Mouse (Mus musculus): ENCODE data around the gene Ccdc191. TPM values are rescaled to one million over a fixed set of nuclear protein-coding genes. Genes with fewer than 3 reads are reported as not detected.

The Ccdc191 gene
- total RNA-seq, 2 experiments from 2014 or later: 1.9 to 2.7 TPM

DNA sequence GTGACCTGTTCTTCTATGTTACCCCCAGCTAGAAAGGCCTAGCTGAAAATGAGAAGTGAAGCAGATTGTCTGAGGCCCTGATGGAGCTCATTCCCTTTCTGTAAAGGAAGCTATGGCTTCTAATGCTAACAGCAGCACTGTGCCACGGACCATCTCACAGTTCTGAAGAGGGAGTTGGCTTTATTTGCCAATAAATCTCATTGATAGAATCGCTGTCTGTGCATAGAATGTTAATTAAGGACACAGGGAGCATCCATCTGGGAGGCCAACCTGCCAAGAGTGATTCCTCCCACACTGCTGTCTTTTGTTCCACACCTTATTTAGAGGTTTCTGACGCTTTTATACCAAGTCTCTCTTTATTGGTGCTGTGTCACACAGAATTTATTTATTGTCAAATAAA is 41.9 kb downstream of the Ccdc191 start:
- no peak for DNase-seq

DNA sequence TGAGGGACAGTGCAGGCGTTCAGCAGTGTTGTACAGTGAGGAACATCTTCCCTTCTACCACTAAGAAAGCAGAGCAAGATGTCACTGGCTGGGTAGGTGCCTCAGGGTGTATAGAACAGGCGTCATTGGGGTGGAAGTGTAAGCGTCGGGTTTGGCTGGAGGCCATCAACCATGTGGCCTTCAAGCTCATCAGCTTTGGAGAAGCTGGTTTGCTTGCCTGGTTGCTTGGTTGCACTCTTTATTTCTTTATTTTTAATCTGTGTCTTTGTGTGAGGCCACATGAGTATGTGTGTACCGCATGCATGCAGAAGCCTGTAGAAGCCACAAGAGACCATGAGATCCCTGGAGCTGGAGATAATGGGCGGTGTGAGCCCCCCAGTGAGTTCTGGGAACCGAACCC is 42.7 kb downstream of the Ccdc191 start:
- DNase-seq: no peak

DNA sequence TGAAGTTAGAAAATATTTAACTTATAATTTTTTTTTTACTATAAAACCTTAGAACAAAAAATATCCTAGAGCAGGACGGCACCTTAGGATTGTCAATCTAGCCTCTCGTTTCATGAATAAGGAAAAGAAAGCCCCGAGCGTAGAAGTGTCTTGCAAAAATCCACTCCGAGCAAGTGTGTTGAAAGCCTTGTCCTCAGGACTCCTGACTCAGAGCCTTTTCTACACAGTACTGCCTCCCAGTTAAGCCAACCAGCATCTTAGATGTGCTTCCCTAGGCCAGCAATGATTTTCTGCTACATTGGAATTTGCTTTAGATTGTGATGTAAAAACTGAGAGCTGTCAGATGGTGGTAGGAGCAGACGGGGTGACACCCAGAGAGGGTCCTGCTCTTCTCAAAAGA is 43.4 kb downstream of the Ccdc191 start:
- DNase-seq: no peak

DNA sequence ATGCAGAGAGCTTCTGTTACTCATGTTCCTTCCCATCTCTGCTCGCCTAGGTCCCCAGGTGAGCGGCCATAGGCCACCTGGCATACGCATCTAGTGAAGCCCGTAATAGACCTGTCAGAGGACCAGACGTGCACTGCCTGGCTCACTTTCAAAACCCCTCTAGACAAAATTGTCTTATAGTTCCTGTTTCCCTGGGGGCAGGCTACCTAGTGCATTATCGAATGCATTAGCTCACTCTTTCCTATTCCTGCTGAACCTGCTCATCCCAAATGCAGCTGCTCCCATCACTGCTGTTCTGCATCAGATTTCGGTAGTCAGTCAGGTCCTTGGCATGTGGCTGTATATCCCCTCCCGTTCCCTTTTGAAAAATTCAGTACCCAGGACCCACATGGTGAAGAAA is 45.3 kb downstream of the Ccdc191 start:
- no peak for DNase-seq

DNA sequence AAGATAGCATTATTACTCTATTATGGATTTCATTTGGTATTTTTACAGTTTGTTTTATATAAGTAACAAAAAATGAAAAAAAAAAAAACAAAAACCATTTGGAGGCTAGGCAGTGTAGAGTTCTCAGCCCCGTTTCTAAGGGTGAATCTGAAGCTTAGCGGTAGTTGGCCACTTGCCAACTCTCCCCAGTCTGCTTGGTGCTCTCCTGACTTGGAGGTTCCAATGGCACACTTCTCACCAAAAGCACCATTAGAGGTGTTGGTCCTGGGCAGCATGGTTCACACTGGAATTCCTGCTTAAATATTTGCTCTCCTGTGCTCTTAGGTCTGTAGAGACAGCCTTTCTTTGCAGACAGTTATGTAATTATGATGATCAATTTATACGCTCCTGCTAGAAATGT is 45.8 kb downstream of the Ccdc191 start:
- DNase-seq: no peak

DNA sequence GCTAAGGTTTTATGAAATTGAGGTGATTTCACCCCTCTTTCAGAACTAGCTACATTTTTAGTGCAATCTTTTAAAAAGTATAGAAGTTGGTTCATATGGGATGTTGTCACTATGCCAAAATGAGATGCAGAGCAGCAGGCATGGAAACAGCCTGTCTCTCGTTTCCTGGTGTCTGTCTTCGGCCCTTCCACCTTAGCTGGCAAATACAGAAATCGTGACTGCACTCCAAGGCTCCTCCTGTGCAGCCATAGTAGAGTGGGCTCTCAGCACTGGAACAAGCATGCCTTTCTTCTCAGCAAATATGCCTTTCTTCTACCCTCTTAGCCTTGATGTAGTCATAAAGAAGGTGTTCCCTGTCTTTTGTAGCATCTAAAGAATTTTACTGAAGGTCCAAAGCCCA is 46.3 kb downstream of the Ccdc191 start:
- DNase-seq: no peak

DNA sequence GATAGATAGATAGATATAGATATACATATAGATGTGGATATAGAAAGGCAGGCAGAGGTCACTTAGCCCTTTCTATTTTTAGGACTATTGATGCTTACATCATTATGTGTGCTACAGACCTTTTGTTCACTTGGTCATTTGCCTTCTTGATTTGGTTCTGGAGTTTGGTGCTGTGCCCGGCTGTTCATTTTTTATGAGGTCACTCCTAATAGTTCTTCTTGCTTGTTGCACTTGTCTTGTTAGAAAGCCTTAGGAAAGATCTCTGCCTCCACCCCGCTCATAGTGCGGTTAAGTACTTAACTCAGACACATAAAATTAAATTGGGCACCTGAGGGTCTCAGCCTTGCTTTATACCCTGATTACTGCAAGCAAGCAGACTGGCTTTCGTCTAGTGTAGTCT is 51.2 kb downstream of the Ccdc191 start:
- no peak for DNase-seq

DNA sequence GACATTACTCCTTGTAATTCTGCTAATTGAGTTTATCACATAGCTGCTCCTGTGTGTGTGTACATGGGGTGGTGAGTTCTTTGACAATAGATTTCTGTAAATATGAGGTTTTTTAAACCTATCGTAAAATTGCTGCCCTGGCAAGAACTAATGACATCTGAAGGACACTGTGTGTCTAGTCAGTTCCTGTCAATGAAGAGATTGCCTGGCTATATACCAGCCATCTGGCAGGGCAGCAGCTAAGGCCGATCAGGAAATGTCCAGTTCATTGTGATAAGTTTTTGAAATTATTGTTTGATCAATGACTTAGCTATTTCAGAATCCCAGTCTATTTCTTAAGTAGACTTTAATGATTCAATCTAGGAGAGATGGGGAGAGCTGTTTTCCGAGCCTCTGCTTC is 55.8 kb downstream of the Ccdc191 start:
- no peak for DNase-seq

DNA sequence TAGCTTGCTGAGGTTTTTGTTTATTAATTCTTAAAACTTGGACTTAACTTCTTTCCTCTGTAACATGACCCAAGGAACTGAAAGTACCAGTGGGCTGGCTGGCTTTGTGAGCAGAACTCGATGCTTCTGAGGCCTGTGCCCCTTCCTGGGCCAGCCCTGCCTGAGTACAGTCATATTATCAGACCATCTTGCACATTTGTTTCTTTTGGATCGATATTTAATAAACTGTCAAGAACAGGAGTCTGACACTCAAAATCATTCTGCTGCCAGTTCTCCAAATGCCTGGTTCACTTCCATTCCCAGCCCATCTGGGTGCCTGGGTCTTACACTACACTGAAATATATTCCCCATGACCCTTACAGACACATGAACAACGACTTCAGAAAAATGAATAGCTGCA is 56.3 kb downstream of the Ccdc191 start:
- DNase-seq: no peak

DNA sequence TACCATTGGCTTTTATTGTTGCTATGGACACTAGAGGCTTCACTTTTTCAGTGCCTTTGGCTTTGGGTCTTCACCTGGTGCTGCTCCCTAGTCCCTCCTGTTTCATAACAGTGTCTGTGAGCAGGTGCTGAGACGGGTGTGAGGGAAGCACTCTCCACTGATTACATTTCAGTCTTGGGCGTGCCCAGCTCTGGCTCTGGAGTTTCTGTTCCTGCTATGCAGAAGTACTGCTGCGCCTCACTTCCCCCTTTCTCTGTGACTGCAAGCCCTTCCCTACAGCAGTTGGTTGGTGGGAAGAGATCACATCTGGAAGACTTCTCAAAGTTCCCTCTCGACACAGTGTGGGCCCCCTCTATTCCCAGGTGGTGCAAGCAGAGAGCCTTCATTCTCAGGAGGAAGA is 62.0 kb downstream of the Ccdc191 start:
- no peak for DNase-seq

DNA sequence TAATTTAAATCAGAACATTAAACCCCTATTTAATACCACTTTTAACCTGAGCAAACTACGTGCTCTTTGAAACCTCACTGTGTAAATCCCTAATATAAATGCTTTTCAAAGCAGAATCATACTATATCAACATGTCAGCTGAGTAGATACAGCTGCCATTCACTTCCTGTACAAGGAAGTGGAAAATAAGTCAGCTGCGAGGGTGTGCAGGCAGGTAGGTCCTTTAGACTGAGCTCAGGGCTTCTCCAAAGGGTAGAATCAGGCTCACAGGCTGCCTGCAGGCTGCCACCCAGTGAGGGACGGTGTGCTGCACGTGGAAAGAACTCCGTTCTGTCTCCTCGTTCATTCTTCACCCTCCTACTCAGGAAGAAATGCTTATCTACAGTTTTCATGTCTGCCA is 65.3 kb downstream of the Ccdc191 start:
- no peak for DNase-seq

DNA sequence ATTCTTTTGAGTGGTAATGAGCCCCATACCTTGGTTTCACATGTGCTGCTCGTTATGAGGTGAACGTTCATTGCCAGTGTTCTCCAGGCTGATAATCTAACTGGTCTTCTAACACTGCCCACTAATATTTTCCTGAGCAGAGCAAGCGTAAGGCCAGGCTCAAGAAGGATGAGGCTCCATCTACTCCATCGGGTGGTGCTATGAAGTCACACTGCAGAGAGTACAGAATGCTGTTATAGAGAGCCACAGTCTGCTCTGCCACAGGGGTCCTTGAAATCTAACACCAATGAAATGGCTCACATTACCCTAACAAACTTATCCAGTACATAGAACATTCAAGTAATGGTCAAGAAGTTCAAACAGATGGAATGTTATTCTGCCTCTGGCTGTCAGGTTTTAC is 68.4 kb downstream of the Ccdc191 start:
- DNase-seq: no peak

DNA sequence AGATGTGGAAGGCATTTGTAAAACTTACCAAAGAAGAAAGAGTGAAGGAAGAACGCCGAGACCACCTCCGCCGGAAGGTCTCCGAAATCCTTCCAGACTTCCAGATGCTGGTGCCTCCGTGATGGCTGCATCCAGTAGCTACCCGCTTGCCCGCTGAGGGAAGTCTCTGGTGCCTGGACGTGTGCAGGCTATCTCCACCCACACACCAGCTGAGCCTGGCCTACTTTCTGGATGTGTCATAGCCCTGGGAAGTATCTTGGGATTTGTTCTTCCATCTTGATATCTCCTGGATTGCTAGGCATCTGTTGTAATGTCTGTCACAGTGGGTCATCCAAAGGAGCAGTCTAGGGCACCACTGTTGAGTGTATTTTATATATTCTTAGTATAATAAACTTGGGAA is 73.7 kb downstream of the Ccdc191 start:
- no peak for DNase-seq

DNA sequence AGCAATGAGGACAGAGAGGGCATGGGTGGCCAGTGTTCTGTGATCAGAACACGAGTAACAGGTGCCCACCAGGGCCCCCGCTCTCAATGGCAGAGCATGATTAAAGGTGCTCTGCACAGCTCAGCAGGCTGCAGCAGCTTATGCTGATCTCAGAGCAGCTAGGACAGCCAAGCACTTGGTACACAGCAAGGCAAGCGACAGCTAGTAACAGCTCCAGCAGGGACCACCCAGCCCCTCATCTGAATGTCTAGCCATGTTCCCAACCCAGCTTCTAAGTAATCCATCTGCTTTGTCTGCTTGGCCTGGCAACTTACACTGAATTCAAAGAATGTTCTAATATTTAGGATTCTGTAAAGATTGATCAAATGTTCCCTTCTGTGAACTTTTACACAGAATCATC is 74.2 kb downstream of the Ccdc191 start:
- no peak for DNase-seq

DNA sequence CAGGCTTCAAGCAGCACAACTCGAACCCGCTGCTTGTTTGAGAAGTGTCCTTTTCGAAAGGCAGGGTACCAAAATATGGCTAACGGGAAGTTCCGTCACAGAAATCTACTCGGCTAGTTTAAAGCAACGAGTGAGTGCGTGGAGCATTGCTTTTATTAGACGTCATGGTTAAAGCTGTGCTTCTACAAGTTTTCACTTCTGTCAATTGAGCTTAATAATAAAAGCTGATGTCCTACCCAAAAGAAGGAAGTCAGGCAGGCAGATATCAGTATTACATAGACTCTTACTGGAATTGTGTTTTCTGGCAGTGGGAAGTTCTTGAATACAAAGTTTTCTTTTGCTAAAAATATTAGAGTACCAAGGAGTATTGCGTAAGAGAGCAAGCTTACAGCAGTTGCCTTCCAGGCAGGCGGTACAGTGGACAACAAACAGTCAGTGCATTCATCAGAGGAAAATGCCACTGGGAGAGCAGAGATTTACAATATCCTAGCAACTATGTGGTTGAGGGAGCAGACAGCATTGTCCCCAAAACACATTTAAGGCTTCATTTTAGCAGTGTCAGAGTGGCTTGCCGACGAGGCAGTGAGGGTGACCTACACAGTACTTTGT is 76.3 kb downstream of the Ccdc191 start:
- DNase-seq: no peak

DNA sequence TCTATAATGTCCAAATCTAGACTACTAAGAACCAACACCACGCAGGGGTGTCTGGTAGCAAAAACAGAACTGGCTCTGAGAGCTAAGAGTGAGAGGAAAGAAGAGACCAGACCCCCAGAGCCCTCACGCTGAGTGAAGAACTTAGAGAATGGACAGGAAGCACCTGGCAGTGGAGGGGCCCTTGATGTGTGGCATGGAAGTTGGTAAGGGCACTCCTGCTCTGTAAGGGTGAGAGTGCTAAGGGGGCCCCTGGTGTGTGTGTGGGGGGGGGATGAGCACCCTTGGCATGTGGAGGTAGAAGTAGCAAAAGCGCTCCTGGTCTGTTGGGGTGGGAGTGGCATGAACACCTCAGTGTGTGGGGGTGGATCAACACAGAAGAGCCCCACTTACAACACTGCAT is 80.8 kb downstream of the Ccdc191 start:
- DNase-seq: no peak

DNA sequence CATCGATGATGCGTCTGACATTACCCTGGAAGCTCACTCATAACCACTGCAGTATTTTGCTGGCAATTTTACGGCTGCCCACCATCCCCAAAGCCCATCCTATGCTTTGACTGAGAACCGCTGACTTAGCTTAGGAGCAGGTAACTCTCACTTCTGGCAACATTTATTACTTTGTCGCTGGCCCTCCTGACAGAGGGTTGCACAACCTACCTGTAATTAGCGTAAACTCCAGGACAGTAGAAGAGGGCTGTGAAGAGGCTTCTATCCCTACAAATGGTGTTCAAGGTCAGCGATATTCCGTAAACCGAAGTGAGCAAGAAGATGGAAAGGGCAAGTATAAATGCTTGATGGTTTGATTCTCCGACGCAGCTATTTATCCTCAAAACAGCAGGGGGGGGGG is 81.6 kb downstream of the Ccdc191 start:
- no peak for DNase-seq

DNA sequence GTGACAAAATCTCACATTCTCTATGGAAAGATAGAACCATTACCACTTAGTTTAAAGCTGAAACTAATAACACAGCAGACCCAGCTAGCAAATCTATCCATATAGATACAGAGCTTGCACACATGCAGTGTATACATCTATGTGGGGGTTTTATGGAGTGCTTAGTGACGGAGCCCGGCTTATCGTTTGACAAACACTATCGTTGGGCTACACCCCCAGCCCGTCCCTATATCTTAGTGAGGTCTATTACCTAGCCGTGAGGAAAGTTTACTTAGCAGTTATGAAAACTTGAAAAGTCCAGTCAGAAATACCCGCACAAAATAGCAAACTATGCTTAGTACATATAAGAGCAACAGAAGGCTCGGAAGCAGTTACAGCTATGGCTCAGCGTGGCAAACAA is 82.1 kb downstream of the Ccdc191 start:
- DNase-seq: no peak

DNA sequence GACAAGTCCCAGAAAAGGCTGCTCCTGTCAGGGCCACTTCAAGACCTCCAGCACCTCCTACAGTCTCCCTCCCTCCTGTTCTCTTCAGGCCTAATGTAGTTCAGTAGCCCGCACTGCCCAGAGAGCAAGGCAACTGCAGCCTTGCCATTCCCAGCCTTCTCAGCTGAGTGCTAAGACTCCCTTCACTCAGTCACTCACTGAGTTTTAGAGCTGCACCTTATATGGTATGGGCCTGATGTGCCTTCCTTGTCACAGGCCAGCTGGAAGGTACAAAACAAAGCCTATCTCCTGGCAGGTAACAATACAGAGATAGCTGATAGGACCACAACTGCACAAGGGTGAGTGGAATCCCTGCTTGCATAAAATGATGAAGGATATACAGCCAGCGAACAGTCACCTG is 82.8 kb downstream of the Ccdc191 start:
- DNase-seq: no peak

DNA sequence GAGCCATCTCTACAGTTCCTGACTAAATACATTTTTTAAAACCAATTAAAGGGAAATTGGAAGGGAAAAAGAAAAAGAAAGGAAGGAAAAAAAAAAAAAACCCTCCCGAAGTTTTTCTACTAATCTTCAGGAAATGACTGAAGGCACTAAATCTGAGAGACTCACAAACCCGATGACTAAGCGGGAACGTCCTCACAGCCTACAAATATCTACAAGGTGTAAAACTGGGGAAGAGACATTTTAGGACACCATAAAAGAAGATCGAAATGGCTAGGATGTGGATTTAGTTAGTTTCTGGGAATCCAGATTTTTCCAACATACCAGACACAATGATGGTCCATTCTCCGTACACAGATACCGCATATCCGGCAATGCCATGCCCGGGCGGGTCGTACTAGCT is 83.5 kb downstream of the Ccdc191 start:
- DNase-seq: no peak

DNA sequence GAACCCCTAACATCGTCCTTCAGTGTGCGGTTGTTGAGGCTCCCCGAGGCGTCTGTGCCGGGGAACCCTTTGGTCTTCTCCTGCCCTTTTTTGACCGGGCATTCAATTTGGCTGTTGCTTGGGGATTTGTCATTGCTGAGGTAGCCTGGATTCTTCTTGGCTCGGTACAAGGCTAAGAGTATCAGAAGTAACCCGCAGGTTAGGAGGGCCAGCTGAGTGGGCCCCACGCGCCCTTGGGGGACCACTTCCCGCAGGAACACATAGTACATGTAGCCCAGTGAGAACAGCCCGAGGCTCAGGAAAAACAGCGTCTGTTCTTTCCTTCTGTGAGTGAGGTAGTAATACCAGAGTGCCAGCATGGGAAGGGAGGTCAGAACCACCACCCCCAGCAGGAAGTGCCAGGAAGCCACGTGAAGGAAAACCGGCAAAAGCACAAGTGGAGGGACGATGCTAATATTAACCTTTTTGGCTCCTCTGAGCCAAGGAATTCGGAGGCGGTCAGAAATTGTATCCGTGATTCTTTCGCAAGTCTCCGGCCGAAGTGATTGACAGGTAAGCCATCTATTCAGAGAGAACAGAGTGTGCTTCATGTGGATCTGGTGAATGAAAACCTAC is 84.1 kb downstream of the Ccdc191 start:
- DNase-seq: peak; percentile 48

DNA sequence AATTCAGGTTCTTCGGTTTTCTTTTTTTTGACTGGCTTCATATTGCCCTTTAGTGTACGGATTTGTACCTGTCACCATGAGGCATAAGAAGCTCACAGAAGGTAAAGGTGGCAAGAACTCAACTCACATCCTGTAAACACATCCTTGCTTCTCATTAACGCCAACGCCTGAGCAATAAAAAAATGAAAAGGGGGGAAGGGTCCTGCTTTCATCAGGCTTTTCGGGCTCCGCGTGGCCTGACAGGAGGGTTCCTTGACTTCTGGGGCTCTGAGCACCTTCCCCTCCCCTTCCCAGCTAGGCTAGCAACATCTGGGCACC is 89.4 kb downstream of the Ccdc191 start:
- no peak for DNase-seq

DNA sequence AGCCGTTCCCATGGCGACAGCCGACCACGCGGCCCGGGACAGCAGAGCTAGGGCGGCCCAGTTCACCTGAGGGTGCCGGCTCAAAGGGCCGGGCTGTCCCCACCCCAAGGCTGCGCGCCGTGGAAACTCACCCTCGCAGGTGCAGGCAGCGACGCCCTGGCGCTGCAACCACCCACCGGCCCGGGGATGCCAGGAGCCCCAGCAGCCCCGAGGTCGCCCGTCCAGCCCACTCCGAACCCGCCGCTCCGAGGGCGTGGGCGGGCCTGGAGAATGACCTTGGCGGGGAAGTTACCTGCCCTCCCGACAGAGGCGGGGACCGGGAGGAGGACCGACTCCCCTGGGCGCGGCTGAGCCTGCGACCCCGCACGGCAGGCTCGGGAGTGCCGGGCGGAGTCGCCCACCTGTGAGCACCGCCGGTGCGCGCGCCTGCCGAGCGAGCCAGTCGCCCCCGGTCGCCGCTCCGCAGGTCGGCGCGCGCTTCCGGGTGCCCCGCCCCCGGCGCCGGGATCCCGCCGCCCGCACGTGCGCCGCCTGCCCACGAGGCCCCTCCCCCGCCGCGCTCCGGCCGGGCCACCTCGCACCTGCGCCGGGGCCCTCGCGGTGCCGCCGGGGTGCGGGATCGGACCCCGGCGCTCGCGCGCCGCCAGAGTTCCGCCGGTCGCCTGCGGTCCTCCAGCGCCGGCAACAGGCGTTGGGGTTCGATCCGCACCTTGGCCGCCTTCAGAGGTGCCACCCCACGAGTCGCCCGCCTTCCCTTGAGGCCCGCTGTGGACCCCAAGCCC is 89.9 kb downstream of the Ccdc191 start, which contains the start of gene Zdhhc23:
Gene Zdhhc23, minus strand, starts transcription at position 464 of the 782 bp plus-strand sequence.
- DNase-seq: no peak

DNA sequence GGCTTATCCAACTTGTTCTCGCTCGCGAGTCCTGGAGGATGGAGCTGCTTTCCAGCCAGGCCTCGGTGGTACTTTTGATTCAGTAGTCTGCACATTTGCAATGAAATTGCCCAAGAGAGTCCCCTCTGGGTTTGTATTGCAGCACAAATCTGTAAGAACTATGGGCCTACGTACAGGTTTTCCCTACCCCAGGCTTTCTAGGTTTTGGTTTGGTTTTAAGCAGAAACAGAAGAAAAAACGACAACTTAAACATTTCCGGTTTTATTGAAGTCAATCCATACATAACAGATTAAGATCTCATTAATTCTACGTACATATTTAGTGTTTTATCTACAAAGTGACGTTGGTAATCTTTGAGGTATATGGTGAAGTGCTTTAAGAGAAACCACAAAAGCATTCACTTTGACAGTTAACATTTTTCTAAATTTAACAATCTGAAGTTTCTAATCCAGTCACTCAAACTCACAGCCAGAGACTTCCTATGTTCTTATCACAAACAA is 90.6 kb downstream of the Ccdc191 start:
- no peak for DNase-seq

All from gastrocnemius, postnatal 25 days (tissue).